Mouse (Mus musculus): ENCODE measurements around the gene Fam57b.

Gene Fam57b

DNA sequence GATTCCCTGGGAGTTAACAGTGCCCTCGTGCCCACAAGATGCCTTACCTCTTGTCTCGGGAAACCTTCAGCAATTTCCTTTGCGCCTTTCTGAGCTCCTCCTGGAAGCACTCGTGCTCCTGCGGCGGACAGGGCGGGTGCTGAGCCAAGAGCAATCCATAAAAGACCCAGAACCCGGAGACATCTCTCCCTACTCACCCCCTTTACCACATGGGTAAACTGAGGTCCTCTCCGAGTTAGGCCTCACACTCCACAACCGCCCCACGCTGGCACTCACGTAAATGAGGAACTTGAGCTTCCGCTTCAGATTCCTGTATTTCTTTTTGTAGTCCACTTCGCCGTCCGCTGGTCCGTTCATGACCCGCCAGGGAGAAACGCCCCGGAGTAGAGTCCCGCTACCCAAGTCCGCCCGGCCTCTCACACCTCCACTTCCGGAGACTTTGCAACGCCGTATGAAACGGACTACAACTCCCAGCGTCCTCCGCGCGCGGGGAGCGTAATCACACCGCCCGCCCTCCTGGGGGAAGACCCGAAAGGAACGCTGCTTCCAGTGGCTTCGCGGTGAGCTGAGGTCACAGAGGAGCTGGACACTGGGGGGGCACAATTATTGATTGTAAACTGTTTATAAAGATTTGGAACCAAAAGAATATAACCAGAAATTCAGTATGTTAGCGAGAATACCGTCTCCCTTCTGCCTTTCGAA lies 64.1 kb downstream of the Fam57b start, which contains the start of gene Hirip3:
Gene Hirip3, plus strand, starts transcription at position 544 of the 702 bp plus-strand sequence.
- peaks cover 85% of the 10 kb centered on the region for H3K4me1 ChIP-seq (replicated peaks; ENCODE audit: low read depth, low read length)
- H3K27me3 ChIP-seq (ENCODE audit: insufficient read depth, low read length) = no peaks in the 10 kb centered on the region
- peaks cover 83% of the 10 kb centered on the region for H3K36me3 ChIP-seq (ENCODE audit: insufficient read depth, low read length)
- H3K9me3 ChIP-seq (ENCODE audit: low read length) = peaks cover 6% of the 10 kb centered on the region
- no peak for TF ChIP-seq NANOG (IDR thresholded peaks at IDR 0.05; ENCODE audit: borderline replicate concordance, low read length)
- TF ChIP-seq CTCF (conservative IDR thresholded peaks at IDR 0.05; ENCODE audit: low read length) = no peak
- no peak for TF ChIP-seq POU5F1 (IDR thresholded peaks at IDR 0.05; ENCODE audit: borderline replicate concordance, low read length)
- H3K4me3 ChIP-seq (replicated peaks; ENCODE audit: low read length) = peak within 1 kb of the TSS; percentile 95

DNA sequence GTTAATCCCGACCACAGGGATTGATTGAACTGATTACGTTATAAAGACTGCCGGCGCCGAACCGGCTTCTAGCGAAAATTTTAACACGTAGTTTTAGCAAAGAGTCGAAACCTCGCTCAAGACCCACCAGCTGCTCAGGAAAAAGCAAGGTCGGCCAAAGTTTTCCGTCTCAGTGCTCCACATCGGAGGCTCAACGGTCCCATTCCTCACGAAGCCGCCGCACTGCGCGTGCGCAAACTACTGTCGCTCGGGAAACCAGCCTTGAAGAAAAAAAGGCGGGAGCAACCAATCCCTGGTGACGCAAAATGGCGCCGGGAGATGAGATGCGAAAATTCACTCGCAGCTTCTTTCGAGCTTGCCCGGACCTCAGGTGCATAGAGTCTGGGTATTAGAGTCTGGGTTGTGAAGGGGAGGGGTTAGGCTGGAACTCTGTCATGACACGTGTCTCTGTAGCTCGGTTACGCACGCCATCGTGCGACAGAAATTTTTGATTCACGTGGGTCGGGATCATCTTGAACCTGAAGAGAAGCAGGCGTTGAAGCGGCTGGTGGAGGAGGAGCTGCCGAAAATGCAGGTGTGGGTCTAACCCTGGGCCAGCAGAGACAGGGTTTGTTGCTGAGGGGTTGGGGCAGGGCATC lies 64.8 kb downstream of the Fam57b start, which contains the start of gene Ino80e:
Gene Ino80e, minus strand, starts transcription at position 231 of the 638 bp plus-strand sequence.
- TF ChIP-seq NANOG (IDR thresholded peaks at IDR 0.05; ENCODE audit: borderline replicate concordance, low read length) = no peak
- no peak for TF ChIP-seq POU5F1 (IDR thresholded peaks at IDR 0.05; ENCODE audit: borderline replicate concordance, low read length)
- no peak for TF ChIP-seq CTCF (conservative IDR thresholded peaks at IDR 0.05; ENCODE audit: low read length)
- peaks cover 6% of the 10 kb centered on the region for H3K9me3 ChIP-seq (ENCODE audit: low read length)
- H3K4me3 ChIP-seq (replicated peaks; ENCODE audit: low read length) = peak within 1 kb of the TSS; percentile 95
- no peaks in the 10 kb centered on the region for H3K27me3 ChIP-seq (ENCODE audit: insufficient read depth, low read length)
- peaks cover 85% of the 10 kb centered on the region for H3K4me1 ChIP-seq (replicated peaks; ENCODE audit: low read depth, low read length)
- H3K36me3 ChIP-seq (ENCODE audit: insufficient read depth, low read length) = peaks cover 83% of the 10 kb centered on the region

- TF ChIP-seq CTCF (conservative IDR thresholded peaks at IDR 0.05; ENCODE audit: low read length) (no peak), POU5F1 (IDR thresholded peaks at IDR 0.05; ENCODE audit: borderline replicate concordance, low read length) (no peak), NANOG (IDR thresholded peaks at IDR 0.05; ENCODE audit: borderline replicate concordance, low read length) (no peak)
- peak overlapping the region; percentile 95 for H3K4me3 ChIP-seq (replicated peaks; ENCODE audit: low read length)
- H3K4me1 ChIP-seq (replicated peaks; ENCODE audit: low read depth, low read length) = peaks cover 85% of the 10 kb centered on the region
- peaks cover 84% of the 10 kb centered on the region for H3K36me3 ChIP-seq (ENCODE audit: insufficient read depth, low read length)
- no peaks in the 10 kb centered on the region for H3K27me3 ChIP-seq (ENCODE audit: insufficient read depth, low read length)
- peaks cover 6% of the 10 kb centered on the region for H3K9me3 ChIP-seq (ENCODE audit: low read length)
Measured at GRCm38 (mm10) chr7:126863791-126864190, 66.3 kb downstream of the Fam57b start.

- peaks cover 6% of the 10 kb centered on the region for H3K9me3 ChIP-seq (ENCODE audit: low read length)
- H3K27me3 ChIP-seq (ENCODE audit: insufficient read depth, low read length) = no peaks in the 10 kb centered on the region
- H3K4me3 ChIP-seq (replicated peaks; ENCODE audit: low read length) = no peak overlapping the region
- no peak for TF ChIP-seq CTCF (conservative IDR thresholded peaks at IDR 0.05; ENCODE audit: low read length)
- no peak for TF ChIP-seq POU5F1 (IDR thresholded peaks at IDR 0.05; ENCODE audit: borderline replicate concordance, low read length)
- TF ChIP-seq NANOG (IDR thresholded peaks at IDR 0.05; ENCODE audit: borderline replicate concordance, low read length) = no peak
- peaks cover 96% of the 10 kb centered on the region for H3K4me1 ChIP-seq (replicated peaks; ENCODE audit: low read depth, low read length)
- peaks cover 97% of the 10 kb centered on the region for H3K36me3 ChIP-seq (ENCODE audit: insufficient read depth, low read length)
Measured at GRCm38 (mm10) chr7:126867534-126867933, 70.1 kb downstream of the Fam57b start.

- TF ChIP-seq NANOG (IDR thresholded peaks at IDR 0.05; ENCODE audit: borderline replicate concordance, low read length) (no peak), CTCF (conservative IDR thresholded peaks at IDR 0.05; ENCODE audit: low read length) (no peak), POU5F1 (IDR thresholded peaks at IDR 0.05; ENCODE audit: borderline replicate concordance, low read length) (no peak)
- peaks cover 6% of the 10 kb centered on the region for H3K9me3 ChIP-seq (ENCODE audit: low read length)
- H3K27me3 ChIP-seq (ENCODE audit: insufficient read depth, low read length) = no peaks in the 10 kb centered on the region
- H3K36me3 ChIP-seq (ENCODE audit: insufficient read depth, low read length) = peaks cover 100% of the 10 kb centered on the region
- H3K4me3 ChIP-seq (replicated peaks; ENCODE audit: low read length) = no peak overlapping the region
- peaks cover 96% of the 10 kb centered on the region for H3K4me1 ChIP-seq (replicated peaks; ENCODE audit: low read depth, low read length)
Measured at GRCm38 (mm10) chr7:126868003-126868402, 70.5 kb downstream of the Fam57b start.

GRCm38 (mm10) chr7:126869780-126870519 lies 72.5 kb downstream of the Fam57b start:
- H3K4me3 ChIP-seq (replicated peaks; ENCODE audit: low read length) = no peak overlapping the region
- TF ChIP-seq CTCF (conservative IDR thresholded peaks at IDR 0.05; ENCODE audit: low read length) (no peak), NANOG (IDR thresholded peaks at IDR 0.05; ENCODE audit: borderline replicate concordance, low read length) (no peak), POU5F1 (IDR thresholded peaks at IDR 0.05; ENCODE audit: borderline replicate concordance, low read length) (no peak)
- peaks cover 78% of the 10 kb centered on the region for H3K4me1 ChIP-seq (replicated peaks; ENCODE audit: low read depth, low read length)
- H3K27me3 ChIP-seq (ENCODE audit: insufficient read depth, low read length) = no peaks in the 10 kb centered on the region
- peaks cover 100% of the 10 kb centered on the region for H3K36me3 ChIP-seq (ENCODE audit: insufficient read depth, low read length)
- H3K9me3 ChIP-seq (ENCODE audit: low read length) = no peaks in the 10 kb centered on the region

DNA sequence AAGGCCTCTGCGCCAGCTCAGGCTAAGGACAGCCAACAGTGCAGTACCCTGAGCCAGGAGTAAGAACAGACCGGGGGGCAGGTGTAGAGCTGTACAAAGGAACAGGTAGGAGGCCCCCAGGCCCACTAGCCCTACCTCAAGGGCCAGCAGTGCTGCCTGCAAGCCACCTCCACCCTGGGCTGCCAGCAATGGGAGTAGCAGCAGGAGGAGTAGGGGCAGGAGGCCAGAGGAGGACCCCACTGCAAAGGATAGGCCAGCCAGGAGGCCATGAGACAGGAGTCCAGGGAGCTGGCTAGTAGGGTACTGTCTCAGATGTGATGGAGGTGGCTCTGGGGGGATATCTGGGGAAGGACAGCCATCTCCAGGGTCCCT lies 73.0 kb downstream of the Fam57b start:
- H3K4me3 ChIP-seq (replicated peaks; ENCODE audit: low read length) = no peak overlapping the region
- no peaks in the 10 kb centered on the region for H3K27me3 ChIP-seq (ENCODE audit: insufficient read depth, low read length)
- TF ChIP-seq NANOG (IDR thresholded peaks at IDR 0.05; ENCODE audit: borderline replicate concordance, low read length) = no peak
- TF ChIP-seq POU5F1 (IDR thresholded peaks at IDR 0.05; ENCODE audit: borderline replicate concordance, low read length) = no peak
- no peak for TF ChIP-seq CTCF (conservative IDR thresholded peaks at IDR 0.05; ENCODE audit: low read length)
- H3K9me3 ChIP-seq (ENCODE audit: low read length) = no peaks in the 10 kb centered on the region
- H3K4me1 ChIP-seq (replicated peaks; ENCODE audit: low read depth, low read length) = peaks cover 73% of the 10 kb centered on the region
- H3K36me3 ChIP-seq (ENCODE audit: insufficient read depth, low read length) = peaks cover 100% of the 10 kb centered on the region

DNA sequence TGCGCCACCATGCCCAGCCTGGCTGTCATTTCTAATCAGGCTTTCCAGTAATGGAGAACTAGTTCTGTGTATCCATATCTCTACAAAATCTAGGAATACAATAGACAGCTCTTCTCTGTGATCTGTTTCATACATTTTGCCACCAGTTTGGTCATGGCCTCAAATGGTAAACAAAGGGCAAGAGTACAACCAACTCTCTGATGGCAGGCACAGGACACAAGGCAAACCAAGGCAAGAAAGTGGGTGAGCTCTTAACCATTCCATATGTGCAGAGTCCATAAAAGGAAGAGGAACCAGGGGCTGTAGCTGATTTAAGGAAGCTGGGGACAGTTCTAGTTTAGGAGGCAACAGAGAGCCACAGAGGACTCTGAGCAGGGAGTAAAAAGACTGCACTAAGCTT lies 79.8 kb downstream of the Fam57b start:
- H3K4me3 ChIP-seq (replicated peaks; ENCODE audit: low read length) = no peak overlapping the region
- H3K27me3 ChIP-seq (ENCODE audit: insufficient read depth, low read length) = no peaks in the 10 kb centered on the region
- TF ChIP-seq NANOG (IDR thresholded peaks at IDR 0.05; ENCODE audit: borderline replicate concordance, low read length) (no peak), POU5F1 (IDR thresholded peaks at IDR 0.05; ENCODE audit: borderline replicate concordance, low read length) (no peak), CTCF (conservative IDR thresholded peaks at IDR 0.05; ENCODE audit: low read length) (no peak)
- H3K4me1 ChIP-seq (replicated peaks; ENCODE audit: low read depth, low read length) = peaks cover 24% of the 10 kb centered on the region
- no peaks in the 10 kb centered on the region for H3K9me3 ChIP-seq (ENCODE audit: low read length)
- H3K36me3 ChIP-seq (ENCODE audit: insufficient read depth, low read length) = peaks cover 100% of the 10 kb centered on the region

All from E14TG2a.4 (cell line).